Comparison of ENCODE assay signal across 7 mouse cellular contexts in the genomic region with DNA sequence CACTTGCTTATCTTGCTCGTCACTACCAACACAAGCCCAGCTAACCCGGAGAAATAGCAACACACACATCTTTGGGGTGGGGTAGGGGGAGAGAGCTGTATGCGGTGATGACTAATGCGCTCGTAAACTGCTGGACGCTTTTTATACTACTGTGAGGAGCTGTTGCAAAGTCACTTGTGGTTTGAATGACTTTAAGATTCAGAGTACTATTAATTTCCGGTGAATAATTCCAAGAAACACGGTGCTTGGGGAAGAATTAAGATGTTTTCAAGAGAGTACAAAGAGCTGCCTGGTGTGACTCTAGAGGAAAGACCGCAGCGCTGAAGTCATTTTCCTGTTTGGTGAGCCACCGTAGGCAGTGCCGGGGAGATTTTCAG. TPM values are rescaled to one million over a fixed set of nuclear protein-coding genes. Genes with fewer than 3 reads are reported as not detected.
A peak's percentile ranks its signal among the peaks of the same experiment; 100 is the strongest.
DNase-seq lines count a peak whose midpoint lies in the region; ATAC-seq and TF ChIP-seq lines count a peak whose summit lies in the region.

No protein-coding gene starts in this region.

- DNase-seq in lung, postnatal 36 days: peak; percentile 45
- no peak for DNase-seq in lung, postnatal 14 days
- DNase-seq in brain, adult 2 months (ENCODE audit: low read depth, low spot score): peak; percentile 36
- peak; percentile 48 for DNase-seq in stomach, postnatal 0 days (ENCODE audit: low spot score)
- no peak for DNase-seq in cerebellum, adult 8-10 months
- no peak for DNase-seq in embryo, embryonic 10 days (ENCODE audit: low spot score)

- H3K4me3 ChIP-seq in intestine, embryonic 15.5 days (replicated peaks): no peak overlapping the region
- no peak overlapping the region for H3K4me3 ChIP-seq in stomach, postnatal 0 days (ENCODE audit: low read depth, low read length)

- WGBS in intestine, embryonic 15.5 days: 29% methylated on average over 12 of the region's 12 CpGs
- 21% methylated on average over 12 of the region's 12 CpGs for WGBS in stomach, postnatal 0 days

- H3K27ac ChIP-seq in intestine, embryonic 15.5 days: peak overlapping the region; percentile 4; the same call in 1 of the 2 replicates
- no peak overlapping the region; the same call in 1 of the 2 replicates for H3K27ac ChIP-seq in stomach, postnatal 0 days (replicated peaks)

- H3K4me2 ChIP-seq in intestine, embryonic 15.5 days (replicated peaks): 0 out of 2 replicates have a peak overlapping the region, but pooled peaks have one; percentile 16
- H3K4me2 ChIP-seq in stomach, postnatal 0 days (replicated peaks; ENCODE audit: low read depth): no peak overlapping the region; the same call in 1 of the 2 replicates

- TF ChIP-seq EP300 in stomach, postnatal 0 days (optimal IDR thresholded peaks at IDR 0.05): no peak

- H3K4me1 ChIP-seq in intestine, embryonic 15.5 days (replicated peaks): peaks cover 20% of the 10 kb centered on the region
- H3K4me1 ChIP-seq in stomach, postnatal 0 days (replicated peaks; ENCODE audit: control insufficient read depth, insufficient read depth): no peaks in the 10 kb centered on the region

- H3K27me3 ChIP-seq in intestine, embryonic 15.5 days (replicated peaks): no peaks in the 10 kb centered on the region
- H3K27me3 ChIP-seq in stomach, postnatal 0 days (ENCODE audit: control insufficient read depth, insufficient read depth, low read length): no peaks in the 10 kb centered on the region

- no peak for TF ChIP-seq CTCF in stomach, postnatal 0 days (IDR thresholded peaks at IDR 0.05; ENCODE audit: low read depth)

- no peaks in the 10 kb centered on the region for H3K9me3 ChIP-seq in intestine, embryonic 15.5 days
- H3K9me3 ChIP-seq in stomach, postnatal 0 days (ENCODE audit: control insufficient read depth, low read length): no peaks in the 10 kb centered on the region

- peak; percentile 73 for ATAC-seq in intestine, embryonic 15.5 days
- ATAC-seq in stomach, postnatal 0 days (ENCODE audit: low FRiP score, low TSS enrichment): peak; percentile 70

- no peak overlapping the region for H3K9ac ChIP-seq in intestine, embryonic 15.5 days
- H3K9ac ChIP-seq in stomach, postnatal 0 days (ENCODE audit: low read length): no peak overlapping the region

- H3K36me3 ChIP-seq in intestine, embryonic 15.5 days: no peaks in the 10 kb centered on the region
- H3K36me3 ChIP-seq in stomach, postnatal 0 days (ENCODE audit: control insufficient read depth, insufficient read depth, low read length): no peaks in the 10 kb centered on the region

RNA-seq across cellular contexts. Expression of a gene that starts 45.3 kb away (rescaled TPM):
- 27.8 and 28.1 TPM in 2 replicates for polyA plus RNA-seq in intestine, embryonic 15.5 days (2015; fragmentation: Nextera tagmentation; extraction: Ambion mirVana)
- 30.6 and 32.1 TPM in 2 replicates for polyA plus RNA-seq in stomach, postnatal 0 days (2015; fragmentation: Nextera tagmentation; extraction: Ambion mirVana)

Comparison
In these comparisons a context has a peak if more than half of its experiments do, and no peak if none do; other contexts are left out.
1. DNase-seq: peak in lung, postnatal 36 days (single experiment), brain, adult 2 months (single experiment) and stomach, postnatal 0 days (single experiment); none in lung, postnatal 14 days (single experiment), cerebellum, adult 8-10 months (single experiment) and embryo, embryonic 10 days (single experiment).